Mouse (Mus musculus) gastrocnemius, postnatal 14 days (tissue): ENCODE results near the gene Stat5b. TPM values are rescaled to one million over a fixed set of nuclear protein-coding genes. Genes with fewer than 3 reads are reported as not detected.

Experiments used
- DNase-seq: peaks from one replicate; pipeline ENCODE4 v3.0.0; 2021; ENCODE audit warnings: mixed read lengths
- intact Hi-C: fragments of 180-260 bp; cut with DNase I; formaldehyde crosslinking; loops from one replicate; pipeline ENCODE4 v1.15.1; 2025; ENCODE audit warnings: low total_unique reads
- total RNA-seq, 2 experiments: library from RNA; stranded (reverse); gene quantifications; 2 replicates each; pipeline ENCODE4 v1.2.3; 2021

The Stat5b gene
- total RNA-seq, 2 experiments from 2014 or later = 100.0 to 110 TPM

DNA sequence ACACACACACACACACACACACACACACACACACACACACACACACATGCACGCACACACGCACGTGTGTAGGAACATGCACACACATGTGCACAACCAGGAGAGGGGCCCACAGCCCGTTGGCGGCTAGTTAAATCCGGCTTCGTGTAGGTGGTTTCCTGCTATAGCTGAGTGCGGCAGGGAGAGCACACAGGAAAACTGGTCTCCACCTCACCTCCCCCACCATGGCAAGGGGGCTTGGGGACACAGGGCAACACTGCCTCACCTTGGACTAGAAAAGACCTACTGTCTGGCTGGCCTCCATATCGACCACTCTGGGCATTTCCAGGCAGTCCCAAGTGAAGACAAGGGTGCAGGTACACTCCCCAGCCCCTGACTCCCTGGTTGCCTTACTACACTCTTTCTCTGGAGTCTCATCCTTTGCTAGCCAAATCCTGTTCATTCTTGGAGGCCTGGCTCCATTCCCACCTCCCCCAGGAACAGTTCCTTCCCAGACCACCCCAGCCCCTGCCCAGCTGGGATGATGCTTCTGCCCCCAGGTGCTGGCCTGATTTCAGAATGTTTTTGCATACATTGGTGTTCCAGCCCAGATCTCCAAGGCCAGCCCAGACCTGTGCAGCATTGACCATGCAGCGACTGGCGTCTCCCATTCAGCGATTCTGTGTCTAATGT is 96.4 kb downstream of the Stat5b start:
- intact Hi-C loops = no loop called here
- DNase-seq = no peak

DNA sequence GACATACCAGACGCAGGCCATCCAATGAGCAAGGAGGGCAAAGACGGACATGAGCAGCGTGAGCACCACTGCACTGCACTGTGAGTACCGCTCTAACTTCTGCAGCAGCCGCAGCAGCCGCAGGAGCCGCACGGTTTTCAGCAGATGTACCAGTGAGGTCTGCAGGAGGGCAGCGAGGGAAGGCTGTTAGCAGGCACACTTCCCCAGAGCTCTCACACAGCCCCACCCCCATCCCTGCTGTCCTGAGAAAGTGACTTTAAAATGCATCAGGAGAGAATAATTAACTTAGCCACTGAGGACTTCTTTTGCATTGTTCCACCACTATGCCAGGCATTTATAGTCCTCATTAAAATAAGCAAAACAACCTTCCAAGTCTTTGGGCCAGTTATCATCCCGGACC is 98.2 kb downstream of the Stat5b start:
- intact Hi-C loops = no loop called here
- no peak for DNase-seq

DNA sequence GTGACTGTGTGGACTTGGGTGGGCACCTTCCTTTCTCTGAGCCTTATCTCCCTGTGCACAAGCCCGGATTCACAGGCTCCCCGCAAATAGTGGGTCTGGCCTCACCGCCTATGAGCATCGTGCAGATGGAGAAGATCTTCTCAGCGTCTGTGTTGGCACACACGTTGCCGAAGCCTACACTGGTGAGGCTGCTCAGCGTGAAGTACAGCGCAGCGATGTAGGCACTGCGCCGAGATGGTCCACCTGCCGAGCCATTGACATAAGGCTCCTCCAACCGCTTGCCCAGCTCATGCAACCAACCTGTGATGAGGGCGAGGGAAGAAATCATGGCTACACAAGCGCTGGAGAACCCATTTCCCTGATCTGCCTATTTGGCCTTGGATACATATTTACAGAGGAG is 100.4 kb downstream of the Stat5b start:
- intact Hi-C loops = no loop called here
- DNase-seq = no peak

DNA sequence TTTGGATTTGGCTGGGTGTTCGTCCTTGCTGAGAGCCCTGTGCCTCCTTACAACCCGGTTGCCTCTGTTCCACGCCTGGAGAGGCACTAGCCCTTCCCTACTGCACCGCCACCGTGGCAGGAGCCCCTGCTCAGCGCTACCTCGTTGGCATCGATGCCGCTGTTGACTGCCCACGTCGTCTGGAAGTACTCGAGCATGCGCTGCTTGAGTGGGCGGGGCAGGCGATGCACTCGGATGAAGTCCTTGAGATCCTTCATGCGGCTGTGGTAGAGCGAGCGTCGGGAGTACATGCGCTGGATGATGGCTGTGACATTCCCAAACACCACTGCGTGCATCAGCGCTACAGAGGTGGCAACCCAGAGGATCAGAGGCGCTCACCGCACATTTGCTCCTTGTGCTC is 101.1 kb downstream of the Stat5b start:
- DNase-seq = no peak
- intact Hi-C loops = loop anchor here (10.0 kb wide), 1 partner anchor 205 kb away; no protein-coding TSS in a partner anchor

DNA sequence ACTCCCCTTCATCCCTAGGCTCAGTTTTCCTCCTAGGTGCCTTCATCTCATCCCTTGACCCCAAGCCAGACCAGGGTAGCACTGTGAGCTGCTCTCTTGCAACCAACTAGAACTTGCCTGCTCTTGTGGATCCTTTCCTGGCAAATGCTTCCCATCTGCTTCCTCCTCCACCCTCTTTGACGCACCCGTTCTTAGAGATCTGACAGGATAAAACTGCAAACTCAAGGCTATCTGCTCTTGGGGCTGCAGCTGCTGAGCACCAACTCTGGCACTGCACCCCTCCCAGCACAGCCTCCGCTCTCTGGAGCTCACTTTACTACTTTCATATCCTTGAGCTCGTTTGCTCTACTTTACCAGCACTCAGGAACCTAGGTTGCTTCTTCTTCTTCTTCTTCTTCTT is 101.9 kb downstream of the Stat5b start:
- intact Hi-C loops = loop anchor here (10.0 kb wide), 1 partner anchor 206 kb away; no protein-coding TSS in a partner anchor
- DNase-seq = no peak

DNA sequence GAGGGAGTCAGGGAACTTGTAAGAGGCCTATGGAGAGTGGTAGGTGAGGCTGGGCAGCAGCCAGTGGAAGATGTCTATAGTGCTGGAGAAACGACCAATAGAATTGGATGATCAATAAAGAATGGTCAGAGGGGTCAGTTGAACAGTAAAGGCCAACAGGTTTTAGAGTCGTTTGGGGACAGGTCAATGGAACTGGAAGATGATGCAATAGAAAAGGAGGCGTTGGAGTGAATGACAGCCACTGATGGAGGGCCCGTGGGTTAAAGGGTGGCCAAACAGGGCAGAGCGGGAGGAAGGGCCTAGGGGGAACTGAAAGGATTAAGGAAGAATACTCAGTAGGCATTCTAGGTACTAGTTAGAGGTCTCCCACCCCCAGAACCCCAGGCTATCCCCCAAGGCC is 103.4 kb downstream of the Stat5b start:
- intact Hi-C loops = loop anchor here (10.0 kb wide), 1 partner anchor 208 kb away; no protein-coding TSS in a partner anchor

DNA sequence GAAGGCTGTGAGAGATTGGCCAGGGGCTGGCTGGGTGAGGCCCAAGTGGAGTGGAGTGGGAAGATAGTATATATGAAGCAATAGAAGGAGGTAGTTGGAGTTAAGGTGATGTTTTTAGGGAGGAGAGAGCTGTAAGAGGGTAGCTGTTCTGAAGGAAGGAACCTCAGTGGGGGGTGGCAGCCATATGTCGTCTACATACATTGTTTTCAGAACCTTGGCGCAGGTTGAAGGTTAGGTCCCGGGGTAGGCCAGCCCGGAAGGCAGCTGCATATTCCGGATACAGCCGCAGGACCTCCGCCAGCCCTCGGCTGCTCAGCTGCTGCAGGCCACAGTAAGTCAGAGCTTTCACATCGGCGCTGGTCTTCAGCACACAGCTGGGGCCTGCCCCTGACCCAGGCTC is 104.0 kb downstream of the Stat5b start:
- intact Hi-C loops = loop anchor here (10.0 kb wide), 1 partner anchor 208 kb away; no protein-coding TSS in a partner anchor
- no peak for DNase-seq

More for the DNA sequence above, 103.4 kb downstream of the Stat5b start:
- no peak for DNase-seq

DNA sequence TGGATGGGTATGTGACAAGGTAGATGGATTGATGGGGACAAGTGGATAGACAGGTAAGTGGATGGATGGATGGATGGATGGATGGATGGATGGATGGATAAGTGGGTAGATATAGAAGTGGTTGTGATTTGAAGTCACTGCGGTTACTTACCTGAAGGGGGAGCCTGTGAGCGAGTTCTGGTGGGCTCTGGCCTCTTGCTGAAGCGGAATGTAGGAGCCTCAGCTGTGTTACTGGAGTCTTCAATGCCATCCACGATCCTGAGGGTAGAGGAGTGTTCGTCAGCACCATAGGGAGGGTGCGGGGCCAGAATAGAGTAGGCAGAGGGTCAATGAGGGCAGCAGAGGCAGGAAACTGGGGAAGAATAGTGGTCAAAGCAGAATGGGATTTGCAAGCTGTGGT is 105.4 kb downstream of the Stat5b start:
- intact Hi-C loops = loop anchor here (10.0 kb wide), 1 partner anchor 210 kb away; no protein-coding TSS in a partner anchor
- DNase-seq = no peak

DNA sequence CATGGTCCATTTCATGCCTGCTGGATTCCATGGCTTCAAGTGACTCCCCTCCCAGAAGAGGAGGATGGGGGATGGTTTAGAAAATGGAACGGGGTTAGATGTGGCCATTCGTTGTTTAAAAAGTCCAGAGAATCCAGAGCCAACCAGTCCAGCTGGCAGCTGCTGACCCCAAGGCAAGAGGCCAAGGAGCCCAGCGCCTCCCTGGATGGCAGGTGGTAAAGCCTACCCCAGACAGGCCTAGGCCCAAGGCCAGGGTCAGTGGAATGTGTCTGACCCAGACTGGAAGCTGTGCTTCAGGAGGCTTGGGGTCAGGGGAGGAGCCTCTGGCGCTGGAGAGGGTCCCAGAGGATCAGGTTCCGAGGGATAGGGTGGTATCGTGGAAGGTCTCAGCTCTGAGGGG is 109.2 kb downstream of the Stat5b start:
- intact Hi-C loops = loop anchor here (10.0 kb wide), 1 partner anchor 213 kb away; no protein-coding TSS in a partner anchor
- peak; percentile 82 for DNase-seq

DNA sequence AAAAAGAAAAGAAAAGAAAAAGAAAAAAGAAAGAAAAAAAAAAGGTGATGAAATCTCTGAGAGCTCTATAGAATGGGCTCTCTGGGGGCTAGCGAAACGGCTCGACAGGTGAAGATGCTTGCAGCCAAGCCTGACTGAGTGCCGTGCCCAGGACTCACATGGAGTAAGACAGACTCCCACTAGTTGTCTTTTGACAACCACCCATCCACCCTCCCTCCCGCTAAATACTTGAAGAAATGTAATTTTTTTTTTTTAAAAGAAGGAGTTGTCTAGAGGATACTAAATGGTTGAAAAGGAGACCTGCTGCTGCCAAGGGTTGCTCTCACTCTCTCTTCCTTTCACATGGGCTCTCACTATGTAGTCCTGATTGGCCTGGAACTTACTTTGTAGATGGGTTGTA is 111.8 kb downstream of the Stat5b start:
- intact Hi-C loops = no loop called here
- DNase-seq = no peak

DNA sequence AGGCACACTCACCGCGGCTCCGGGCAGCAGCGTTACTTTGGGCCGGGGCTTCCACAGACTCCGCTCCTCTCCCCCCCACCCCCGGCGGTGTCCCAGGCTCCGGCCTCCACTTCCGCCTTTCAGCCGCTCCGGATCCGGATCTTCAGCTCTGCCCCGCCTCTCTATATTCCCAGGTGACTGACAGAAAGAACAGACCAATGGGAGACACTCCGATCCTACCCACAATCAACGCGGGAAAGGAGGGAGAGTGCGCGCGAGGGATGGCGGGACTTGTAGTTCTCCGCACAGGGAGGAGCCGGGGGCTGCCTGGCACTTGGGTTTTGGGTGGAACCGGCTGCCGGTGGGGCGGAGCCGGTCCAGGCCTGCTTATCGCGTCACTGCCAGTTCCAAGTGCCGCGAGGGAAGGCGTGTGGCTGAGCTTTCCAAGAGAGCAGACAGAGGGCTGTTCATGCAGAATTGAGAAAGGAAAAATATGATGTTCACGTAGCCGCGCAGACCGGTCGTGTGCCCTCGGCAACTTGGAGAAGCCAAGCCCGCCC is 112.4 kb downstream of the Stat5b start, which contains the start of gene Rab5c:
Rab5c (minus strand) TSS at position 150 of the 539 bp plus-strand sequence.
- intact Hi-C loops = no loop called here
- DNase-seq = peak; percentile 99

DNA sequence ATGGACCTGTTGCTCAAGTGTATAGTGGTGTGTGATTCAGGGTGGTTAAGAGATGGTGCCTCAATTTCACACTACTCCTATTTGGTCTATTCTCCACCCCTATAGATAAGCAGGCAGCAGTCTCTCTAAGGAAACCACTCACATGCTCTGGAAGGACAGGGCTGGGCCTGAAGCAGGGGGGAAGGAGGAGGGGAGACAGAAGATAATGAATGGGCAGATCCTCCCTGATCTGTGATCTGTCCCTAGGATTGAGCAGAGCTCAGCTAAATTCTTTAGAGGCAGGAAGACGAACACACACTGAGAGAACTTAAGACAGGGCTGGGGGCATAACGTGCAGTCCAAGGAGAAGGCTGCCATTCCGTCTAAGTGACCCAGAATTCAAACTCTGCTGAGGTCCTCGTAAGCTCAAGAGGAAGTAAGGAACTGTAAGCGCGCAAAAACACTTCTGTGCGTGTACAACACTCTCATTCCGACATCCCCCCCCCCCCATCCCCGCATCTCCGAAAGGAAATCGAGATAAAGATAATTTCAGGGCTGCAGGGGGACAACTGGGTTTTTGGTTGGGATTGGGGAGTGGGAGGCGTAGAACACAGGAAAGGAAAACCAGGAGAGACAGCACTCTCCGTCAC is 113.3 kb downstream of the Stat5b start:
- intact Hi-C loops = no loop called here
- DNase-seq = no peak

DNA sequence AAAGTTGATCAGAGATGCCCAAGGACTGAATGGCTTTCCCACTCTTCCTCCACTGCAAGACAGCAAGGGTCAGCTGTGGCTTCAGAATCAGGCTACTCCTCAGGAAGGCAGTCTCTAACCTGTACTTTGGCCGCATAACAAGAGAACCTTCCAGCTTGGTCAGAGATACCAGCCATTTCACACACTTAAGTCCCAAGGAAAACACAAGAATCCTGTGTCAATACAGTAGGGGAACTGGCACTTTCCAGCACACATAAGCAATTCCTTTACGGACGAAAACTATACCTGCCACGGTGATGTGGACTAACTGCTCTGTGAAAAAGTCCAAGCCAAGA is 113.8 kb downstream of the Stat5b start:
- no peak for DNase-seq

DNA sequence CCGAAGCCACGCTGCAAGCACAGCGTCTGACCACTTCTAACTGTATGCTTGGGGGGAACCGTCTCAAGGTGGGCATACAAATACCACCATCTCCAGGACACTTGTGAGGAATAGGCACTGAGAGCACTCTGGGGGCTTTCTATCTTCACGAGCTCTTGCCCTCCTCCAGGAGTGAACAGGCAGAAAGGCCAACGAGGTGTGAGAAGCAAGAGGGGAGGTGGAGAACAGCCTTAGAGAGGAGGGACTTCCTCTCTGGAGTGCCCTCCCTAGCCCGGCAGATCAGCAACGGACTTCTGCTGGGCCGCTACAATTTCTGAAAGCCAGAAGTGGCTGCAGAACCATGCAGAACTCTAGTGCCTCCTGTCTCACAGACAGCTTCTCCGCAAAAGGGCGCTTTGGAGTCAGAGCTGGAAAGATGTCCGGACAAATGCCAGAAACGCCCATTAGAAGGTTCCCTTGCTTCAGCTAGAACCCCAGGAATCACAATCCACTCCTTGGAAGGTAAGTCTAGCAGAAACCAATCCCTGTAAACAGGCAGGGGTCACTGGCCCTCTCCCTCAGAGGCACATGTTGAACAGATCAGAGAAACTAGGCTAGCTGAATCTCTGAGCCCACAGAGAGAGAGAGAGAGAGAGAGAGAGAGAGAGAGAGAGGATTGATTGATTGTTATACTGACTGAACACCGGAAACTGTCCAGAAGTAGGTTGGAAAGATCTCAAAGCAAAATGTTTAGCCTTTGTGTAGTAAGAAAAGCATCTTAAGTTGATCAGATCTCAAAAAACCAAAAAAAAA is 114.4 kb downstream of the Stat5b start:
- no peak for DNase-seq
- intact Hi-C loops = no loop called here

More for the DNA sequence above, 113.8 kb downstream of the Stat5b start:
- intact Hi-C loops = no loop called here

DNA sequence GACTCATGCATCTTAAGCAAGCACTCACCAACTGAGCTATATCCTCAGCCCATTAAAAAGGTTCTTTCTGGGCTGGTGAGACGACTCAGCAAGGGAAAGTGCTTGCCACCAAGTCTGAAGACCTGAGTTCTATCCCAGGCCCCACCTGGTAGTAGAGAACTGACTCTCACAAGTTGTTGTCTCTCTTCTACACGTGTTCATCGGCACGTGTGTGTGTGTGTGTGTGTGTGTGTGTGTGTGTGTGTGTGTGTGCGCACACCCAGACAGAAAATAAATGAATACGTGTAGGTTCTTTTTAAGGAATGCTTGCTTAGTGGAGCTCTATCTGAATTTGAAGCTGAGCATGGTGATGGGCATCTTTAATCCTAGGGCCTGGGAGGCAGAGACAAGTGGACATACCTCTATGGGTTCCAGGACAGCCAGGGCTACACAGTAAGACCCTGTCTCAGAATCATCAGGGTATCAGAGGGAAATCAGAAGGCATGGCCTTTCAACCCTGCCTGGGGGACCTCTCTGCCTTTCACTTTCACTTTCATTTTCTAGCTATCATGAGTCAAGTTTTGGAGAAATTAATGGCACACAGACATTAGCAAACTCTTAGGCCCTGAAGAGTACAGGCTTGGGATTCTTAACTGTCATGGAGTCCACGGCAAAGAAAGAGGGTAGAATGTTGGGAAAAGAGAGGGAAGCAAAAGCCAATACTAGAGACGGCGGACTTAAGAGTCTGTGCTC is 115.2 kb downstream of the Stat5b start:
- intact Hi-C loops = no loop called here
- no peak for DNase-seq
